Mouse (Mus musculus): ENCODE results near the gene Casp14. TPM values are rescaled to one million over a fixed set of nuclear protein-coding genes. Genes with fewer than 3 reads are reported as not detected.

Gene Casp14
- polyA plus RNA-seq, 1 experiment from 2014 or later, result not detected

DNA sequence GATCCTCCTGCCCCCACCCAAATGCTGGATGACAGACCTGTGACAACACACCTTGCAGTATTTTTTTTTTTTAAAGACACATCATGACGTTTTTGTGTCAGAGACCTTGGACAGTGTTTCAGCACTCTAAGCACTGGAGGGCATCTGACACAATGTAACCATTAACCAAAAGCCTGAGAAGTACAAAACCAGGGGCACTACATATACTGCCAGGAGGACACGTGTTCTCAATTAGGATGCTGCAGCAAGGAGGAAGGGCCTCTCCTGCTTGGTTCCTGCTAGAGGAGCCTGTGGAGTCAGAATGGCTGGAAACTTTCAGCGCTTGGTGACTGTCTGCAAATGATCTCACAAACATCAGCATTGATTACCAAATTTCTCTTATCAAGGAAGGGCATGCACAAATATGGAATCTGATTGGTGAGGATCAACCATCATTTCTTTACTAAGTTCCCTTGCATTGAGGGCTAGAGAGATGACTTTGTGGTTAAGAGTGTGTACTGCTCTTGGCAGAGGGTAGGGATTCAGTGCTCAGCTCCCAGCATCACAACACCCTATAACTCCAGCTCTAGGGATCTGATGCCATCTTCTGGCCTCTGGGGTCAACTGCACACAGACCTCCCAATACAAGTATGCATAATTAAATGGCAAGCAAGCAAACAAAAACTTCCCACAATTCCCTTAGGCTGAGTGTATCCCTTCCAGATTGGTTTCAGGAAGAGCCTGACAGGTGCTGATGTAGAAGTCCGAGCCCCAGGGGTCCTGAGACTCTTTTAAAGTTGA, 27.5 kb upstream of the Casp14 start:
- no peak for DNase-seq
- 50% methylated on average over 4 of the region's 4 CpGs for WGBS
- Histone ChIP-seq H3K36me3 (ENCODE audit: insufficient read depth) (no peaks in the 10 kb centered on the region), H3K4me3 (ENCODE audit: low read depth, low read length) (no peak overlapping the region), H3K27me3 (ENCODE audit: insufficient read depth, low read length) (no peaks in the 10 kb centered on the region), H3K4me1 (ENCODE audit: insufficient read depth) (no peaks in the 10 kb centered on the region), H3K9me3 (ENCODE audit: low read depth, low read length) (no peaks in the 10 kb centered on the region), H3K27ac (ENCODE audit: low read depth) (no peak overlapping the region), H3K4me2 (no peak overlapping the region), H3K9ac (no peak overlapping the region)
- no peak for ATAC-seq (ENCODE audit: insufficient read depth)
- peak; percentile 40 for TF ChIP-seq CTCF (IDR thresholded peaks at IDR 0.05; ENCODE audit: low read depth)

- no peak overlapping the region for H3K9ac ChIP-seq
- DNase-seq (no peak), ATAC-seq (ENCODE audit: insufficient read depth) (no peak)
- no peaks in the 10 kb centered on the region for H3K36me3 ChIP-seq (ENCODE audit: insufficient read depth)
- no peaks in the 10 kb centered on the region for H3K27me3 ChIP-seq (ENCODE audit: insufficient read depth, low read length)
- H3K4me2 ChIP-seq, result no peak overlapping the region
- H3K4me1 ChIP-seq (ENCODE audit: insufficient read depth), result no peaks in the 10 kb centered on the region
- no peaks in the 10 kb centered on the region for H3K9me3 ChIP-seq (ENCODE audit: low read depth, low read length)
- no peak overlapping the region for H3K4me3 ChIP-seq (ENCODE audit: low read depth, low read length)
- no peak overlapping the region for H3K27ac ChIP-seq (ENCODE audit: low read depth)
- peak; percentile 30; the same call in 1 of the 2 replicates for TF ChIP-seq CTCF (IDR thresholded peaks at IDR 0.05; ENCODE audit: low read depth)
These were observed 25.6 kb upstream of the Casp14 start for GRCm38 (mm10) chr10:78743721-78744120.

- TF ChIP-seq CTCF (IDR thresholded peaks at IDR 0.05; ENCODE audit: low read depth), result no peak
- Histone ChIP-seq H3K4me1 (ENCODE audit: insufficient read depth) (no peaks in the 10 kb centered on the region), H3K9me3 (ENCODE audit: low read depth, low read length) (no peaks in the 10 kb centered on the region), H3K4me3 (ENCODE audit: low read depth, low read length) (no peak overlapping the region), H3K27ac (ENCODE audit: low read depth) (no peak overlapping the region), H3K4me2 (no peak overlapping the region), H3K36me3 (ENCODE audit: insufficient read depth) (no peaks in the 10 kb centered on the region), H3K9ac (no peak overlapping the region), H3K27me3 (ENCODE audit: insufficient read depth, low read length) (no peaks in the 10 kb centered on the region)
- 69% methylated on average over 4 of the region's 4 CpGs for WGBS
- ATAC-seq (ENCODE audit: insufficient read depth) (no peak), DNase-seq (no peak)
These were observed 21.7 kb upstream of the Casp14 start for GRCm38 (mm10) chr10:78739821-78740220.

DNA sequence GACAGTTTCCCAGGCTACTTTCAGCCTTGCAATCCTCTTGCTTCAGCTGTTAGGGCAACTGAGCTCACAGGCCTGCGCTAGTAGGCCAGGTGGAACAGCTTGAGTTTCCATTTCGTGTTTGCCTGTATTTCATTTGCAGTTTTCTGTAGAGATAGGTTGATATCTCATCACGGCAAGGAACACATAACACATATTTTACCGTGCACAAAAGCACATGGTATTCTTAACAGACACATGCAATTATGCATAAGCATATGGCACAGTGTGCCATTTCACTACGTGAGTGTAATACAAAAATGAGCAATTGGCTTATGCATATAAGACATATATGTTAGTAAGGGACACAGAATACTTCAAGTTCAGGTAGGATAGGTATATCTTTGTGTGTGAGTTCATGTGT, 9.8 kb upstream of the Casp14 start:
- DNase-seq, result no peak
- Histone ChIP-seq H3K27ac (ENCODE audit: low read depth) (peak overlapping the region; percentile 66; the same call in 1 of the 2 replicates), H3K4me3 (ENCODE audit: low read depth, low read length) (no peak overlapping the region), H3K27me3 (ENCODE audit: insufficient read depth, low read length) (no peaks in the 10 kb centered on the region), H3K4me2 (no peak overlapping the region), H3K9me3 (ENCODE audit: low read depth, low read length) (no peaks in the 10 kb centered on the region), H3K4me1 (ENCODE audit: insufficient read depth) (peaks cover 4% of the 10 kb centered on the region; the same call in 1 of the 2 replicates), H3K36me3 (ENCODE audit: insufficient read depth) (no peaks in the 10 kb centered on the region), H3K9ac (no peak overlapping the region)
- WGBS, result 62% methylated on average over 5 of the region's 5 CpGs
- no peak for TF ChIP-seq CTCF (IDR thresholded peaks at IDR 0.05; ENCODE audit: low read depth)
- ATAC-seq (ENCODE audit: insufficient read depth), result no peak

- Histone ChIP-seq H3K4me1 (ENCODE audit: insufficient read depth) (peaks cover 5% of the 10 kb centered on the region), H3K4me2 (no peak overlapping the region), H3K36me3 (ENCODE audit: insufficient read depth) (no peaks in the 10 kb centered on the region), H3K9me3 (ENCODE audit: low read depth, low read length) (no peaks in the 10 kb centered on the region), H3K4me3 (ENCODE audit: low read depth, low read length) (no peak overlapping the region), H3K27ac (ENCODE audit: low read depth) (peak overlapping the region; percentile 58; the same call in 1 of the 2 replicates), H3K27me3 (ENCODE audit: insufficient read depth, low read length) (no peaks in the 10 kb centered on the region), H3K9ac (no peak overlapping the region)
- WGBS, result 32% methylated on average over 3 of the region's 3 CpGs
- DNase-seq (peak; percentile 96), ATAC-seq (ENCODE audit: insufficient read depth) (peak; percentile 86)
- no peak for TF ChIP-seq CTCF (IDR thresholded peaks at IDR 0.05; ENCODE audit: low read depth)
These were observed 8.9 kb upstream of the Casp14 start for GRCm38 (mm10) chr10:78727035-78727434.

- peaks cover 8% of the 10 kb centered on the region for H3K4me1 ChIP-seq (ENCODE audit: insufficient read depth)
- ATAC-seq (ENCODE audit: insufficient read depth) (peak; percentile 12; the same call in 1 of the 2 replicates), DNase-seq (peak; percentile 55)
- no peaks in the 10 kb centered on the region for H3K27me3 ChIP-seq (ENCODE audit: insufficient read depth, low read length)
- no peak overlapping the region for H3K27ac ChIP-seq (ENCODE audit: low read depth)
- WGBS, result 21% methylated on average over 2 of the region's 2 CpGs
- TF ChIP-seq CTCF (IDR thresholded peaks at IDR 0.05; ENCODE audit: low read depth), result no peak
- H3K9ac ChIP-seq, result no peak overlapping the region
- H3K9me3 ChIP-seq (ENCODE audit: low read depth, low read length), result no peaks in the 10 kb centered on the region
- no peaks in the 10 kb centered on the region for H3K36me3 ChIP-seq (ENCODE audit: insufficient read depth)
- no peak overlapping the region for H3K4me3 ChIP-seq (ENCODE audit: low read depth, low read length)
- H3K4me2 ChIP-seq, result no peak overlapping the region
These were observed 5.3 kb upstream of the Casp14 start for GRCm38 (mm10) chr10:78723416-78723815.

DNA sequence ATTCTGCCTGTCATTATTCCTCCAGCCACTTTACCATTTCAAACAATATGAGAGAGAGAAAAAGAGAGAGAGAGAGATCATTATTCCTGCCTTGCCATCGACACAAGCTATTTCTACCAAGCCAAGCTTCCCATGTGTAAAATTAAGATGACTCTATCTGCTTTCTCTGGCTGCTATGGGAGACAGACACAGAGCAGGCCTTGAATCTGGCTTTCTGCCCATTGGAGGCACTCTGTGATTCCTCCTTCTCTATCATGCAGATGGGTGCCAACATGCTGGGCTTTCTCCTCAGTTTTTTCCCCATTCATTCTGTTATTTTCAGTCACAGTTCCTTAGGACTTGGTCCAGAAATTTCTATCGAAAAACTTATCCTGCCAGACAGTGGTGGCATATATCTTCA, 4.6 kb upstream of the Casp14 start:
- no peaks in the 10 kb centered on the region for H3K9me3 ChIP-seq (ENCODE audit: low read depth, low read length)
- no peak for TF ChIP-seq CTCF (IDR thresholded peaks at IDR 0.05; ENCODE audit: low read depth)
- H3K4me1 ChIP-seq (ENCODE audit: insufficient read depth), result peaks cover 5% of the 10 kb centered on the region
- H3K27ac ChIP-seq (ENCODE audit: low read depth), result no peak overlapping the region
- H3K27me3 ChIP-seq (ENCODE audit: insufficient read depth, low read length), result no peaks in the 10 kb centered on the region
- ATAC-seq (ENCODE audit: insufficient read depth), result no peak
- DNase-seq, result peak; percentile 68
- H3K9ac ChIP-seq, result no peak overlapping the region
- 43% methylated on average over 2 of the region's 2 CpGs for WGBS
- H3K4me2 ChIP-seq, result no peak overlapping the region
- no peaks in the 10 kb centered on the region for H3K36me3 ChIP-seq (ENCODE audit: insufficient read depth)
- H3K4me3 ChIP-seq (ENCODE audit: low read depth, low read length), result no peak overlapping the region

Data from lung, embryonic 14.5 days (tissue).